Mouse (Mus musculus) limb, embryonic 12.5 days (tissue): ENCODE results near the gene Lgr5. TPM values are rescaled to one million over a fixed set of nuclear protein-coding genes. Genes with fewer than 3 reads are reported as not detected.

ENCODE experiments used
- ATAC-seq: fragments of 200-750 bp; cut with Nextera tagmentation; 2 replicates; pipeline ENCODE4 v1.8.0; 2017; ENCODE audit warnings: low read depth, moderate TSS enrichment; ENCODE audit not compliant: insufficient number of reproducible peaks, insufficient read depth, low FRiP score, low TSS enrichment
- H3K27ac ChIP-seq: fragments of 300-500 bp; sonication (generic); 2 replicates; pipeline ENCODE4 v1.5.1; 2016; ENCODE audit warnings: mild to moderate bottlenecking, moderate library complexity
- H3K27me3 ChIP-seq: fragments of 300-500 bp; sonication (generic); 2 replicates; pipeline ENCODE4 v1.6.1; 2016; ENCODE audit warnings: mild to moderate bottlenecking, moderate library complexity
- H3K36me3 ChIP-seq: fragments of 300-500 bp; sonication (generic); 2 replicates; pipeline ENCODE4 v1.6.1; 2016; ENCODE audit warnings: mild to moderate bottlenecking, moderate library complexity
- H3K4me1 ChIP-seq: fragments of 300-500 bp; sonication (generic); replicated peaks from 2 replicates; pipeline ENCODE4 v1.6.1; 2016
- H3K4me2 ChIP-seq: fragments of 300-500 bp; sonication (generic); 2 replicates; pipeline ENCODE4 v1.6.1; 2016; ENCODE audit warnings: mild to moderate bottlenecking, moderate library complexity
- H3K4me3 ChIP-seq: fragments of 300-500 bp; sonication (generic); replicated peaks from 2 replicates; pipeline ENCODE4 v1.5.1; 2016; ENCODE audit warnings: mild to moderate bottlenecking
- H3K9ac ChIP-seq: fragments of 300-500 bp; sonication (generic); replicated peaks from 2 replicates; pipeline ENCODE4 v1.6.1; 2016; ENCODE audit warnings: mild to moderate bottlenecking, moderate library complexity
- H3K9me3 ChIP-seq: fragments of 300-500 bp; sonication (generic); 2 replicates; pipeline ENCODE4 v1.6.1; 2016; ENCODE audit warnings: mild to moderate bottlenecking, moderate library complexity
- WGBS: fragments of 180-500 bp; shearing (Covaris S2); methylation state at CpG from one replicate; pipeline ENCODE4 v1.1.7; 2016; 5-methylcytosine and 5-hydroxymethylcytosine counted together
- polyA plus RNA-seq: library from polyadenylated mRNA; unstranded; fragments of >200 nt; fragmentation: Nextera tagmentation; extraction: Ambion mirVana; gene quantifications from 2 replicates; pipeline ENCODE4 v1.2.1, GENCODE M21; 2016

The Lgr5 gene
- polyA plus RNA-seq, 1 experiment from 2014 or later, result 6.6 TPM

GRCm38 (mm10) chr10:115468632-115469031 is 118.9 kb downstream of the Lgr5 start:
- Histone ChIP-seq H3K4me2 (no peak overlapping the region), H3K9ac (no peak overlapping the region), H3K27ac (no peak overlapping the region), H3K4me3 (no peak overlapping the region), H3K36me3 (no peaks in the 10 kb centered on the region), H3K9me3 (0 out of 2 replicates have a peak, but pooled peaks cover 3% of the 10 kb centered on the region), H3K4me1 (no peaks in the 10 kb centered on the region), H3K27me3 (peaks cover 11% of the 10 kb centered on the region)
- ATAC-seq, result no peak
- 49% methylated on average over 7 of the region's 7 CpGs for WGBS

- H3K27me3 ChIP-seq, result peaks cover 11% of the 10 kb centered on the region
- 87% methylated on average over 8 of the region's 8 CpGs for WGBS
- no peaks in the 10 kb centered on the region for H3K36me3 ChIP-seq
- ATAC-seq, result no peak
- no peaks in the 10 kb centered on the region for H3K4me1 ChIP-seq
- H3K9ac ChIP-seq, result no peak overlapping the region
- H3K27ac ChIP-seq, result no peak overlapping the region
- no peak overlapping the region for H3K4me3 ChIP-seq
- H3K4me2 ChIP-seq, result no peak overlapping the region
- H3K9me3 ChIP-seq, result 0 out of 2 replicates have a peak, but pooled peaks cover 3% of the 10 kb centered on the region
Measured at GRCm38 (mm10) chr10:115467985-115468384, 119.6 kb downstream of the Lgr5 start.

- no peaks in the 10 kb centered on the region for H3K4me1 ChIP-seq
- peaks cover 7% of the 10 kb centered on the region for H3K27me3 ChIP-seq
- 60% methylated on average over 6 of the region's 6 CpGs for WGBS
- H3K9me3 ChIP-seq, result 0 out of 2 replicates have a peak, but pooled peaks cover 3% of the 10 kb centered on the region
- no peak overlapping the region for H3K4me2 ChIP-seq
- no peak overlapping the region for H3K27ac ChIP-seq
- no peak for ATAC-seq
- no peaks in the 10 kb centered on the region for H3K36me3 ChIP-seq
- no peak overlapping the region for H3K9ac ChIP-seq
- H3K4me3 ChIP-seq, result no peak overlapping the region
Measured at GRCm38 (mm10) chr10:115465778-115466177, 121.8 kb downstream of the Lgr5 start.

GRCm38 (mm10) chr10:115465072-115465471 is 122.5 kb downstream of the Lgr5 start:
- Histone ChIP-seq H3K9me3 (0 out of 2 replicates have a peak, but pooled peaks cover 3% of the 10 kb centered on the region), H3K9ac (no peak overlapping the region), H3K4me3 (no peak overlapping the region), H3K36me3 (no peaks in the 10 kb centered on the region), H3K27me3 (peaks cover 7% of the 10 kb centered on the region), H3K4me2 (no peak overlapping the region), H3K27ac (no peak overlapping the region), H3K4me1 (no peaks in the 10 kb centered on the region)
- WGBS, result 83% methylated on average over 7 of the region's 7 CpGs
- ATAC-seq, result no peak

GRCm38 (mm10) chr10:115462646-115463045 is 124.9 kb downstream of the Lgr5 start:
- Histone ChIP-seq H3K4me3 (no peak overlapping the region), H3K9ac (no peak overlapping the region), H3K36me3 (no peaks in the 10 kb centered on the region), H3K27me3 (no peaks in the 10 kb centered on the region), H3K4me2 (no peak overlapping the region), H3K27ac (no peak overlapping the region), H3K4me1 (no peaks in the 10 kb centered on the region), H3K9me3 (no peaks in the 10 kb centered on the region)
- 44% methylated on average over 5 of the region's 5 CpGs for WGBS
- ATAC-seq, result no peak

GRCm38 (mm10) chr10:115457368-115458021 is 130.1 kb downstream of the Lgr5 start:
- 39% methylated on average over 6 of the region's 6 CpGs for WGBS

GRCm38 (mm10) chr10:115448614-115449013 is 139.0 kb downstream of the Lgr5 start:
- no peak for ATAC-seq
- Histone ChIP-seq H3K4me2 (no peak overlapping the region), H3K4me1 (peaks cover 3% of the 10 kb centered on the region; the same call in 1 of the 2 replicates), H3K9ac (no peak overlapping the region), H3K9me3 (peaks cover 9% of the 10 kb centered on the region), H3K36me3 (no peaks in the 10 kb centered on the region), H3K27ac (no peak overlapping the region), H3K27me3 (no peaks in the 10 kb centered on the region), H3K4me3 (no peak overlapping the region)
- 90% methylated on average over 13 of the region's 13 CpGs for WGBS

More at GRCm38 (mm10) chr10:115457368-115458021, 130.1 kb downstream of the Lgr5 start:
- H3K9ac ChIP-seq, result no peak overlapping the region
- 0 out of 2 replicates have a peak, but pooled peaks cover 3% of the 10 kb centered on the region for H3K4me1 ChIP-seq
- no peak overlapping the region for H3K4me3 ChIP-seq
- H3K36me3 ChIP-seq, result no peaks in the 10 kb centered on the region
- no peak overlapping the region for H3K27ac ChIP-seq
- H3K27me3 ChIP-seq, result no peaks in the 10 kb centered on the region
- H3K4me2 ChIP-seq, result no peak overlapping the region
- no peaks in the 10 kb centered on the region for H3K9me3 ChIP-seq
- no peak for ATAC-seq

GRCm38 (mm10) chr10:115437286-115437685 is 150.3 kb downstream of the Lgr5 start:
- Histone ChIP-seq H3K36me3 (peaks cover 40% of the 10 kb centered on the region), H3K27ac (no peak overlapping the region), H3K4me1 (no peaks in the 10 kb centered on the region; the same call in 1 of the 2 replicates), H3K4me3 (no peak overlapping the region), H3K4me2 (no peak overlapping the region), H3K9me3 (no peaks in the 10 kb centered on the region), H3K27me3 (no peaks in the 10 kb centered on the region), H3K9ac (no peak overlapping the region)
- no peak for ATAC-seq
- WGBS, result 87% methylated on average over 4 of the region's 4 CpGs

GRCm38 (mm10) chr10:115425351-115425750 is 162.2 kb downstream of the Lgr5 start:
- Histone ChIP-seq H3K4me1 (no peaks in the 10 kb centered on the region), H3K36me3 (peaks cover 80% of the 10 kb centered on the region), H3K4me2 (no peak overlapping the region), H3K9ac (no peak overlapping the region), H3K9me3 (no peaks in the 10 kb centered on the region), H3K27me3 (no peaks in the 10 kb centered on the region), H3K27ac (no peak overlapping the region), H3K4me3 (no peak overlapping the region)
- ATAC-seq, result no peak
- 77% methylated on average over 2 of the region's 2 CpGs for WGBS

GRCm38 (mm10) chr10:115421976-115422375 is 165.6 kb downstream of the Lgr5 start:
- Histone ChIP-seq H3K9me3 (no peaks in the 10 kb centered on the region), H3K27me3 (no peaks in the 10 kb centered on the region), H3K4me2 (no peak overlapping the region), H3K4me1 (no peaks in the 10 kb centered on the region), H3K27ac (no peak overlapping the region), H3K9ac (no peak overlapping the region), H3K36me3 (peaks cover 77% of the 10 kb centered on the region), H3K4me3 (no peak overlapping the region)
- no peak for ATAC-seq
- WGBS, result 86% methylated on average over 4 of the region's 4 CpGs

- H3K4me3 ChIP-seq, result no peak overlapping the region
- H3K4me1 ChIP-seq, result no peaks in the 10 kb centered on the region
- no peaks in the 10 kb centered on the region for H3K9me3 ChIP-seq
- no peak overlapping the region for H3K4me2 ChIP-seq
- ATAC-seq, result no peak
- H3K36me3 ChIP-seq, result peaks cover 86% of the 10 kb centered on the region
- H3K27me3 ChIP-seq, result no peaks in the 10 kb centered on the region
- no peak overlapping the region for H3K27ac ChIP-seq
- WGBS, result 94% methylated on average over 3 of the region's 3 CpGs
- no peak overlapping the region for H3K9ac ChIP-seq
Measured at GRCm38 (mm10) chr10:115414056-115414455, 173.5 kb downstream of the Lgr5 start.

- Histone ChIP-seq H3K27me3 (no peaks in the 10 kb centered on the region), H3K27ac (no peak overlapping the region), H3K36me3 (peaks cover 85% of the 10 kb centered on the region), H3K9me3 (no peaks in the 10 kb centered on the region), H3K4me3 (no peak overlapping the region), H3K4me2 (no peak overlapping the region), H3K4me1 (no peaks in the 10 kb centered on the region), H3K9ac (no peak overlapping the region)
- ATAC-seq, result no peak
- WGBS, result 83% methylated on average over 2 of the region's 2 CpGs
Measured at GRCm38 (mm10) chr10:115413496-115413895, 174.1 kb downstream of the Lgr5 start.
